Mouse (Mus musculus) T-cell, adult 66 days (primary cell): Measurements from ENCODE around the gene Trnau1ap. TPM values are rescaled to one million over a fixed set of nuclear protein-coding genes. Genes with fewer than 3 reads are reported as not detected.

Experiments
- total RNA-seq, 2 experiments: library from RNA; stranded (reverse); gene quantifications; 3 replicates in 1 of 2; 4 replicates in 1 of 2; pipeline ENCODE4 v1.2.4; 2023

Gene Trnau1ap
- total RNA-seq = 10 to 100 TPM; 30.1 to 31.1 TPM

DNA sequence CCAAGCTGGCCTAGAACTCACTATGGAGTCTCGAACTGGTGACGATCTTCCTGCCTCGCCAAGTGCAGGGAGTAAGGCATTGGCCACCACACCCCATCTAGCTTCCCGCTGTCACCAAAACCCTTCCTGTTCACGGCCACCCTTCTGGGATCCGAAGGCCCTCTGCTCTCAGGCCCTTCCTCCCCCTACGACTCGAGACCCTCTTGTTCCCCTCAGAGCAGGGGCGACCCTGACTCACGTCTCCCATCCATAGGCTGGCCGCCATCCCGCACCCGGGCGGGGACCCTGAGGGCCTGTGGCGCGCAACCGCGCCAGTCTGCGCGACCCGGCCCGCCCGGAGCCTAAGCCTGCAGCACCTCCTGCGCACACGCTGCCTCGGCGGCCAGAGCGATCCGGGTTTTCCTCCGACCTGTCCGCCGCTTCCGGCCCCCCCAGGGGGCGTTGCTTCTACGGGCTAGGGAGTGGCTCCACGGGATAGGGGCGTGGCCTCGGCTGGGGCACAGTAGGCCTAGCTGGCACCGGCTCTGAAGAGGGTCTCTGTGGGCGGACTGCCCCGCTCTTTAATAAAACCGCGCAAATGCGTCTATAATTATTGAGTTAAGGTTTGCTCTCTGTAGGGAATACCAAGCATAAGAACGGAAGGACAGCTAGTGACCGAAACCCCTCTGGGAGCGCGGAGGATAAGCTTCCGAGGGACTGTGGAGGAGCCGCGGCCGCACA, at the start of gene Trnau1ap:
Gene Trnau1ap (minus strand): TSS at position 424 of the 720 bp plus-strand sequence.

DNA sequence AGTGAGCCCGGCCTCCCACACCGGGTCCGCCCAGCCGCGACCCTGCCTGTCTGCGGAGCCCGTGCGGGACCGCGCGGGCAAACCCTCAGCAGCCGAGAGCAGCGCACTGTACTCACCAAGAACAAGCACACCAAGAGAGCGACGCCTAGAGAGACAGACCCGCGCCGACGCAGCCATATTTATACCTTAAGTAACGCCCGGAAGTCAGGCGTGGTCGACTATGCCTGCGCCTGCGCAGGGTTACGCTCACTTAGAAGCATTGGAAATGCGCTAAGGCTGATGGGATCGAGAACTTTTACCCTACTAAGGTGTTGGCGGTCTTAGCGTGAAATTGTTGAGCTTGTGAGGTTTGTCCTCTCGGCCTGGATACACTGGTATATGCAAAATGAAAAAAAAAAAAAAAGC, 24.1 kb upstream of the Trnau1ap start, which contains the start of gene Rcc1:
Gene Rcc1 (minus strand): TSS at position 125 of the 405 bp plus-strand sequence.

DNA sequence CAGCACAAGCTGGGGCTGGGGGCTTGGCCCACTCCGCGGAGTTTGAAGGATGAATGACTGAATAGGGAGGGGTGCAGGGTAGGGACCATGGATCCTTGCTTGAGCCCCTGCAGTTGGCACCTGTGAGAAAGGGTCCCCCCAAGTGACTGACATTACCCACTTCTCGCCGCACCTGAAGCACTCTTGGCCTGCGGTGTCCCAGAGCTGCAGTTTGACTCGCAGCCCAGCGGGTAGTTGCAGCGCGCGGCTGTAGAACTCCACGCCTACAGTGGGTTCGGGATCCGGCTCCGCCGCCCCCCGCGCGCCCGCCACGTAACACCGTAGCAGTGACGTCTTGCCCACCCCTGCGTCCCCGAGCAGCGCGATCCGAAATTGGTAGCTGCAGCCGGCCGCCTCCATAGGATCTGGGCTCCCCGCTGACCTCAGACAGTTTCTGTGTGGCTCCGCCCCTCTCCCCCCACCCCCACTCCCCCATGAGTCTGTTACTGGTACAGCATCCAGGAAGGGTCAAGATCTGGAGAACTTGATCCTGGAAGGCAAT, 26.3 kb downstream of the Trnau1ap start, which contains the start of gene Rab42:
Gene Rab42 (minus strand): TSS at position 447 of the 541 bp plus-strand sequence.

DNA sequence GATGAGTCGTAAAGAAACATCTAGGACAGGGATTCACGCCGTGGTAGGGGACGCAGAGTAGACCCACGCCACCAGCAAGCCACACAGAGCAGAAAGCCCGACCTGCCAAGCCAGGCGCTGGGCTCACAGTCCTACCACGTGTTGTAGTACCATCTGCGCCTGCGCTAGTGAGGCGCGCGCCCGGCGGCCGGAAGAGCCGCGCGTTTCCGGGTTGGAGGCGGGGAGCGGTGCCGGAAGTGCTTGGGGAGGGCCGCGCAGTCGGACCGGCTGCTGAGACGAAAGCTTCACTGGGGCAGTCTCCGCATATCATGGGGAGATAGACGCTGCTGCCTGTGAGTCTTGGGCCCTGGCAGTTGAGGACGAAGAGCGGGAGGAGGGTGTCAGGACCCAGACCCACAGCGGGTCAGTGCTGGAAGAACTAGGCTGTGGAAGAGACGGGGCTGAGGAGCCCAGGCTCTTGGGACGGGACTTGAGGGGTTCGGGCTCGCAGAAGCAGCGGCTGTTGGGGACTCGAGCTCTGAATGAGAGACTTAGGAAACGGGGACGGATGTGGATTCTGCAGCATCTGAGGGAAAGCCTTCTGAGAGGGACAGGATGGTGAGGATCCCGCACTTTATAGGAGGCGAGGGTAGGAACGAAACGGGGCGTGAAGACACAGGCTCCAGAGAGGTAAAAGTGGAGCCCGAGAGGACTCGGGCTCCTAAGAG, 55.0 kb downstream of the Trnau1ap start, which contains the start of gene Taf12:
Gene Taf12 (plus strand): TSS at position 220 of the 707 bp plus-strand sequence.

Other genes starting within 250 kb of the Trnau1ap start
- gene Oprd1, start 185.1 kb downstream of the Trnau1ap start, total RNA-seq = not detected
- 10 to 100 TPM; 76.0 to 85.7 TPM for gene Ythdf2, start 117.2 kb downstream of the Trnau1ap start, total RNA-seq
- gene Gmeb1, start 67.9 kb downstream of the Trnau1ap start, total RNA-seq = 10 to 100 TPM; 39.5 to 42.0 TPM
- gene Taf12, start 55.2 kb downstream of the Trnau1ap start, total RNA-seq = 10 to 100 TPM; 37.3 to 42.9 TPM
- not detected for gene Rab42, start 26.2 kb downstream of the Trnau1ap start, total RNA-seq
- 10 to 100 TPM; 13.4 to 21.2 TPM for gene Rcc1, start 24.1 kb upstream of the Trnau1ap start, total RNA-seq
- 10 to 100 TPM; 17.2 to 21.6 TPM for gene Phactr4, start 93.0 kb upstream of the Trnau1ap start, total RNA-seq
- 10 to 100 TPM in 1 of 2 experiments, 1 to 10 TPM in 1; 9.9 to 11.9 TPM for gene Med18, start 134.4 kb upstream of the Trnau1ap start, total RNA-seq
- 1 to 10 TPM; 6.2 to 6.3 TPM for gene Sesn2, start 181.0 kb upstream of the Trnau1ap start, total RNA-seq
- gene Atpif1, start 204.1 kb upstream of the Trnau1ap start, total RNA-seq = 10 to 100 TPM; 54.9 to 76.5 TPM
- 100 to 1,000 TPM; 102 to 105 TPM for gene Dnajc8, start 206.0 kb upstream of the Trnau1ap start, total RNA-seq
- gene Ptafr, start 234.5 kb upstream of the Trnau1ap start, total RNA-seq = under 1 TPM in 1 of 2 experiments, not detected in 1; 0.58 TPM